Mouse (Mus musculus): ENCODE data around the gene H2al1c. TPM values are rescaled to one million over a fixed set of nuclear protein-coding genes. Genes with fewer than 3 reads are reported as not detected.
"Not testable (repeated sequence)": the region's sequence is repeated elsewhere in the genome, so short reads cannot be mapped to it uniquely, and the experiment has no call there.

H2al1c gene
- polyA plus RNA-seq, 1 experiment from 2014 or later, result not detected

GRCm38 (mm10) chrX:11321192-11321591 is 15.7 kb downstream of the H2al1c start, which contains the start of gene H2al1h:
Gene H2al1h (plus strand): TSS chrX:11321492.
- not testable (repeated sequence) for H3K27ac ChIP-seq; H3K4me3 ChIP-seq (ENCODE audit: inconsistent target); H3K79me2 ChIP-seq (ENCODE audit: inconsistent target); H3K36me3 ChIP-seq (ENCODE audit: inconsistent target)
- WGBS (ENCODE audit: missing documents), result no CpG with 5 or more reads among the region's 6 CpGs

DNA sequence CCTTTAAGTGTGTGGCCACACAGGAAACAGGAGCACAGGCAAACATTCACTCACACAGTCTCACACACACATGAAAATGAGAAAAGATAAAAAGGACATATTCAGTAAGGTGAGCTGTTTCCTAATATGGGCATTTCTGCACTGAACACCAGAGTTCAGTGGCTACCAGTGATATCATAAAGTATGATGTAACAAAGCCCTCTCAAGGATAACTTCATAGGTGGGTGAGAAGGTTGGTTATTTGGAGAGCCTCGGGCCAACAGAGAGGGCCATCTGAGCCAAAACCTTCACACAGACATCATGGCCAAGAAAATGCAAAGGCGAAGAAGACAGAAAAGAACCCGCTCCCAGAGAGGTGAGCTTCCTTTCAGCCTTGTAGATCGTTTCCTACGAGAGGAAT is 18.9 kb downstream of the H2al1c start, which contains the start of gene H2al1i:
Gene H2al1i, plus strand, starts transcription at position 301 of the 400 bp plus-strand sequence.
- not testable (repeated sequence) for H3K36me3 ChIP-seq (ENCODE audit: inconsistent target); H3K79me2 ChIP-seq (ENCODE audit: inconsistent target); H3K27ac ChIP-seq; H3K4me3 ChIP-seq (ENCODE audit: inconsistent target)
- no CpG with 5 or more reads among the region's 5 CpGs for WGBS (ENCODE audit: missing documents)

DNA sequence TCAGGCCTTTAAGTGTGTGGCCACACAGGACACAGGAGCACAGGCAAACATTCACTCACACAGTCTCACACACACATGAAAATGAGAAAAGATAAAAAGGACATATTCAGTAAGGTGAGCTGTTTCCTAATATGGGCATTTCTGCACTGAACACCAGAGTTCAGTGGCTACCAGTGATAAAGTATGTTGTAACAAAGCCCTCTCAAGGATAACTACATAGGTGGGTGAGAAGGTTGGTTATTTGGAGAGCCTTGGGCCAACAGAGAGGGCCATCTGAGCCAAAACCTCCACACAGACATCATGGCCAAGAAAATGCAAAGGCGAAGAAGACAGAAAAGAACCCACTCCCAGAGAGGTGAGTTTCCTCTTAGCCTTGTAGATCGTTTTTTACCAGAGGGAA is 22.1 kb downstream of the H2al1c start, which contains the start of gene H2al1j:
Gene H2al1j, plus strand, starts transcription at position 301 of the 400 bp plus-strand sequence.
- H3K36me3 ChIP-seq (ENCODE audit: inconsistent target), result not testable (repeated sequence)
- 95% methylated on average over 2 of the region's 2 CpGs for WGBS (ENCODE audit: missing documents)

GRCm38 (mm10) chrX:11345762-11346161 is 40.3 kb downstream of the H2al1c start:
- Histone ChIP-seq H3K4me3 (ENCODE audit: inconsistent target) (no peak overlapping the region), H3K36me3 (ENCODE audit: inconsistent target) (no peaks in the 10 kb centered on the region), H3K27ac (no peak overlapping the region), H3K79me2 (ENCODE audit: inconsistent target) (no peaks in the 10 kb centered on the region)
- 91% methylated on average over 9 of the region's 9 CpGs for WGBS (ENCODE audit: missing documents)

More for the DNA sequence above, 22.1 kb downstream of the H2al1c start, which contains the start of gene H2al1j:
- H3K27ac ChIP-seq; H3K4me3 ChIP-seq (ENCODE audit: inconsistent target); H3K79me2 ChIP-seq (ENCODE audit: inconsistent target): not testable (repeated sequence)

GRCm38 (mm10) chrX:11346756-11347155 is 41.3 kb downstream of the H2al1c start:
- no peaks in the 10 kb centered on the region for H3K79me2 ChIP-seq (ENCODE audit: inconsistent target)
- 97% methylated on average over 3 of the region's 3 CpGs for WGBS (ENCODE audit: missing documents)
- H3K4me3 ChIP-seq (ENCODE audit: inconsistent target), result no peak overlapping the region
- H3K36me3 ChIP-seq (ENCODE audit: inconsistent target), result no peaks in the 10 kb centered on the region
- no peak overlapping the region for H3K27ac ChIP-seq

Other genes with a start within 250 kb of the H2al1c start
- not detected in 3 replicates for gene H2al1a, start 6.4 kb upstream of the H2al1c start, polyA plus RNA-seq (2018)
- gene H2al1b, start 3.2 kb upstream of the H2al1c start, polyA plus RNA-seq (2018), result not detected in 3 replicates
- not detected in 3 replicates for gene H2al1d, start 3.2 kb downstream of the H2al1c start, polyA plus RNA-seq (2018)
- gene H2al1e, start 6.3 kb downstream of the H2al1c start, polyA plus RNA-seq (2018), result not detected in 3 replicates
- gene H2al1f, start 9.5 kb downstream of the H2al1c start, polyA plus RNA-seq (2018), result not detected in 3 replicates
- gene H2al1g, start 12.6 kb downstream of the H2al1c start, polyA plus RNA-seq (2018), result not detected in 3 replicates
- gene H2al1h, start 15.8 kb downstream of the H2al1c start, polyA plus RNA-seq (2018), result not detected in 3 replicates
- not detected in 3 replicates for gene H2al1i, start 19.0 kb downstream of the H2al1c start, polyA plus RNA-seq (2018)
- not detected in 3 replicates for gene H2al1j, start 22.2 kb downstream of the H2al1c start, polyA plus RNA-seq (2018)

Data from macrophage (primary cell).